Mouse (Mus musculus): ENCODE results near the gene Vwa3b. TPM values are rescaled to one million over a fixed set of nuclear protein-coding genes. Genes with fewer than 3 reads are reported as not detected.

Gene Vwa3b
- polyA plus RNA-seq (2016; fragmentation: Nextera tagmentation; extraction: Ambion mirVana): 0.21 and 0.35 TPM in 2 replicates

DNA sequence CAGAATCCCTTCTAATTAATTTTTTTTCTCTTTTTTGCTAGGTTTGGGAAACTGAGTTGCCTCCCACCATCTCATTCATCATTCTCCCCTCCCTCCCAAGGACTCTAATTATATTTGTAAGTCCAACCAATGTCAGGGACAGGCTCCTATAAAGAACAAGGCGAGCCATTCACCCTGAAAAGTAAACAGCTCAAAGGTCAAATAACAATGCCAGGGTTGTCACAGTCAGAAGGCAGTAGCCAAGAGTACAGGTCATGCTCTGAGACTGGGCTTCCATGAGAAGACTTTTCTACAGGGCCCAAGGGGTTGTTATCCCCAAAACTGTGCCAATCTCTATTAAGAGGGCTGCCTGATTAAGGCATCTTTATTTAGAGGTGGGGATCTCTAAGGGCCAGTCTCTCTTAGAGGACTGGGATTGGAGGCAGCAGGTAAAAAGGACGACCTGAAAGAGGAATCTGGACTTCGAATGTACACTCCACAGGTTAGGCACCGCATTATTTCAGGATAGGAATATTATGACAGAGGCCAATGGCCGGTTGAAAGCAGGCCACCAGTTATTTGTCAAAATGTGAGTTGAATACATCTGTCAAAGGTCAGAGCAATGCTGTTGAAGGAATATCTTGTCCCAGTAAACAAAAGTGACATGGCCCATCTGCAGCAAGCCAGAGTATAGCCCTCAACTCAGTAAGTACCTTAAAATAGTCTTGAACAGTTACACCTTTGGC lies at the start of gene Vwa3b:
Vwa3b (plus strand) TSS at position 635 of the 725 bp plus-strand sequence.
- no peak for DNase-seq (ENCODE audit: low spot score)
- Histone ChIP-seq H3K9me3 (replicated peaks) (no peaks in the 10 kb centered on the region), H3K27ac (replicated peaks) (no peak within 1 kb of the TSS), H3K4me1 (peaks cover 25% of the 10 kb centered on the region), H3K36me3 (no peaks in the 10 kb centered on the region), H3K27me3 (ENCODE audit: low read depth, poor library complexity, severe bottlenecking) (peaks cover 12% of the 10 kb centered on the region), H3K4me3 (no peak within 1 kb of the TSS)
- 79% methylated on average over 5 of the region's 5 CpGs for WGBS

GRCm38 (mm10) chr1:36976770-36977169 lies 49.6 kb upstream of the Vwa3b start:
- Histone ChIP-seq H3K9me3 (replicated peaks) (no peaks in the 10 kb centered on the region), H3K4me1 (no peaks in the 10 kb centered on the region), H3K27me3 (ENCODE audit: low read depth, poor library complexity, severe bottlenecking) (no peaks in the 10 kb centered on the region), H3K36me3 (no peaks in the 10 kb centered on the region), H3K4me3 (no peak overlapping the region), H3K27ac (replicated peaks) (no peak overlapping the region)
- no peak for DNase-seq (ENCODE audit: low spot score)
- 89% methylated on average over 4 of the region's 4 CpGs for WGBS

GRCm38 (mm10) chr1:36982191-36982961 lies 44.0 kb upstream of the Vwa3b start:
- Histone ChIP-seq H3K36me3 (no peaks in the 10 kb centered on the region), H3K27ac (replicated peaks) (no peak overlapping the region), H3K9me3 (replicated peaks) (no peaks in the 10 kb centered on the region), H3K27me3 (ENCODE audit: low read depth, poor library complexity, severe bottlenecking) (peaks cover 17% of the 10 kb centered on the region), H3K4me3 (no peak overlapping the region), H3K4me1 (peaks cover 30% of the 10 kb centered on the region)
- no peak for DNase-seq (ENCODE audit: low spot score)
- WGBS: 86% methylated on average over 9 of the region's 9 CpGs

DNA sequence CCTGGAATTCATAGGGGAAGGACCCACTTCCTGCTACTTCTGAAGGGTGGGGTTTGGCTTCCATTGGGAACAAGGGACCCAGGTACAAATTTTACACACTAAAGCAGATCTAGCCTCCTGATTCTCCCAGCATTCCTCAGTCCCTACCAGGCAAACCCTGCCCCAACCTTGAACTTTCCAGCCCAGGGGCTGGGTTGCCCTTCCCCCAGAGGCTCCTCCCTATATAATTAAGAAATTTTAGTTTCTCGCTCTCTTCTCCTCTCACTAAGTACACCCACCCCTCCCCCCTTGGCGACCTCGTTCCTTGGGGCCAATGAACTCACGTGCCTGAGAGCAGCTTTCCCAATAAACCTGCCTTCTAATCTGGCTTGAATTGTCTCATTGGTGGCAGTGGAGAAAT lies 42.6 kb upstream of the Vwa3b start:
- no peaks in the 10 kb centered on the region for H3K9me3 ChIP-seq (replicated peaks)
- WGBS: 46% methylated on average over 4 of the region's 4 CpGs
- H3K4me3 ChIP-seq: no peak overlapping the region
- H3K4me1 ChIP-seq: peaks cover 31% of the 10 kb centered on the region
- DNase-seq (ENCODE audit: low spot score): no peak
- H3K27me3 ChIP-seq (ENCODE audit: low read depth, poor library complexity, severe bottlenecking): peaks cover 17% of the 10 kb centered on the region
- no peaks in the 10 kb centered on the region for H3K36me3 ChIP-seq
- no peak overlapping the region for H3K27ac ChIP-seq (replicated peaks)

GRCm38 (mm10) chr1:36984406-36984805 lies 42.0 kb upstream of the Vwa3b start:
- H3K36me3 ChIP-seq: no peaks in the 10 kb centered on the region
- WGBS: 31% methylated on average over 6 of the region's 6 CpGs
- peaks cover 17% of the 10 kb centered on the region for H3K27me3 ChIP-seq (ENCODE audit: low read depth, poor library complexity, severe bottlenecking)
- no peak overlapping the region for H3K27ac ChIP-seq (replicated peaks)
- H3K4me1 ChIP-seq: peaks cover 31% of the 10 kb centered on the region
- no peaks in the 10 kb centered on the region for H3K9me3 ChIP-seq (replicated peaks)
- no peak for DNase-seq (ENCODE audit: low spot score)
- H3K4me3 ChIP-seq: no peak overlapping the region

DNA sequence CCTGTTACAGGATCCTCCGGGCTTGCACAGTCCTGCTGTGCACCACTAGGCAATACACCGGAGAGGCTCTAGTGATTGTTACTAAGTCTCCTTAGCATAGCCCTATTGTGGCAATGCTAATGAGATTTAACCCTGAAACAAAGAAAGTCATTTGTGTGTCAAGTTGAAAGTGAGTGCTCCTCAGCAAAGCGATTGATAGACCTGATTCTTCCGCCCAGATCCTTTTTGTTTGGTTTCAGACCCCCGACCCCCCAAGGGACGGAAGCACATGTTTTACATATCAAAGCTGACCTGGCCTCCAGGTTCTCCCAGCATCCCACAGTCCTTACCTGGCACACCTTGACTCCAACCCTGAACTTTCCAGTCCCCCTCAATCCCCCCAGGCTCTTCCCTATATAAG lies 40.5 kb upstream of the Vwa3b start:
- Histone ChIP-seq H3K27ac (replicated peaks) (no peak overlapping the region), H3K4me3 (no peak overlapping the region), H3K4me1 (peaks cover 31% of the 10 kb centered on the region), H3K36me3 (no peaks in the 10 kb centered on the region), H3K27me3 (ENCODE audit: low read depth, poor library complexity, severe bottlenecking) (peaks cover 17% of the 10 kb centered on the region), H3K9me3 (replicated peaks) (no peaks in the 10 kb centered on the region)
- DNase-seq (ENCODE audit: low spot score): no peak
- 20% methylated on average over 6 of the region's 6 CpGs for WGBS

DNA sequence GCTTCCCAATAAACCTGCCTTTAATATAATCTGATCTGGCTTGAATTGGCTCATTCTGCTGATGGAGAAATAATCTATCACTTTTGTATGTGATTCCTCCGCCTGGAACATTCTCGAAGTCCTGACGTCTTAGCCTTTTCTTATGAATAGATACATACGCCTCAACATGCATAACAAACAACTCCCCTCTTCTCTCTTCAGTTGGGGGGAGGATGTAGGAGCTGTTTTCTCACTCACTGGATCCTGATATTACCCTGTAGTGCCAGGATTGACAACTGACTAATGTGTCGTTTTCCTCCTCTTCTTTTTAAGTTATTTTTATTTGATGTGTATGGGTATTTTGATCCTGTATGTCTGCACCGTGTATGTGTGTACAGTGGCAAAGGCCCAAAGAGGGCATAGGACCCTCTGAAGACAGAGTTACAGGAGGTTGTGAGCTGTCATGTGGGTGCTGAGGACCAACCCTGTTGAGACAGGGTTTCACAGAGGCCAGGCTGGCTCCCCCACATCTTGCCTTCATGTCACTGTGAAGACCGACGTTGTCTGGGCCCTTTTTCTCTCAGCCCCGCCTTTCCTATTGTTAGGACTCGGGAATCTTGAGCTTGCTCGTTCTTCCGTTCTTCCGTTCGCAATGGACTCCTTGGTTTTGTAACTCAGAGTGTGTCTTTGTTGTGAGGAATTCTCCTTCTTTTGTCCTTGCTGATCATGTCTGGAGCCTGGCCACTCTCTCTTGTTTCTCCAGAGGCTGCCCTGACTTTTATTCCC lies 39.8 kb upstream of the Vwa3b start:
- DNase-seq (ENCODE audit: low spot score): peak; percentile 26
- WGBS: 37% methylated on average over 14 of the region's 14 CpGs
- H3K36me3 ChIP-seq: no peaks in the 10 kb centered on the region
- no peaks in the 10 kb centered on the region for H3K9me3 ChIP-seq (replicated peaks)
- H3K4me3 ChIP-seq: no peak overlapping the region
- H3K4me1 ChIP-seq: peaks cover 31% of the 10 kb centered on the region
- peak overlapping the region; percentile 70 for H3K27ac ChIP-seq (replicated peaks)
- peaks cover 17% of the 10 kb centered on the region for H3K27me3 ChIP-seq (ENCODE audit: low read depth, poor library complexity, severe bottlenecking)

DNA sequence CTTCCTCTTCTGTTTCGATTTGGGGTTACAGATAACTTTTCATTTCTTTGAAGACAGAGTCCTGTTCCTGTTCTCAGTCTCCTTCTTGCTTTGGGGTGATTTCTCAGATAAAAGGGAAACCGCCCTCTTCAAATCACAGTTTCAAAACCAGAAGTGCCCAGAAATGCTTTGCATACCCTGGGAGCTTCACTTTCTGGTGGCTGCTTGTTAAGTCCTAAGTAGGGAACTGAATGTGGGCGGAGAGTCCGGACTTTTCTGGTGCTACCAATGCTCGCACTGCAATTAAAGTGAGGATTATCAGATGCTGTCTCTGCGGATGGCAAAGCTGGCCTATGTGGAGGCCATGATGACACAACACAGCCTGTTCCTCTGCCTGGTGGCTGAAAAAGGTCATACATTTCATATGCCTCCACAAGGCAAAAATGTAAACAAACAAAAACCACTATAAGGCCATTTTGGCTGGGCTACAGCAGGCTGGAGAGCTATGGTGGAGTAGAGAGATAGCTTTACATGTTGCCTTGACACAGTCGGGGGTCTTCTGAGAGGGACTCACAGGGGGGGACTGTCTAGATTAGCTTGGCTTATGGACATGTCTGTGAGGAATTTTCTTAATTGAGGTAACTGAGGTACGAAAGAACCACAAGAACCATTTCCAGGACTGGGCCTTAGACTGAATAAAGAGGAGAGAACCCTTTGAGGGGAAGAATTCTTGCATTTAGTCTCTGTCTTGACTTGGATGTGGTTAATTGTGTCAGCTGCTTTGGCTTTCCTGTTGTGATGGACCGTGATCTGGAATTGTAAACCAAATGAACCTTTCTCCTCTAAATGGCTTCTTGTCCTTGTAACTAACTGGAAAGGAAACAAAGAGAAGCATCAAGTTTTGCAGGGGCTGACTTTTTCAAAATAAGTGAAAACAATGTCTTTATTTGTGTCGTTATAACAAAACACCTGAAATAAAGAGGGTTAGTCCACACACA lies 38.9 kb upstream of the Vwa3b start:
- 75% methylated on average over 10 of the region's 10 CpGs for WGBS
- peaks cover 31% of the 10 kb centered on the region for H3K4me1 ChIP-seq
- H3K9me3 ChIP-seq (replicated peaks): no peaks in the 10 kb centered on the region
- H3K4me3 ChIP-seq: no peak overlapping the region
- no peaks in the 10 kb centered on the region for H3K36me3 ChIP-seq
- H3K27me3 ChIP-seq (ENCODE audit: low read depth, poor library complexity, severe bottlenecking): peaks cover 17% of the 10 kb centered on the region
- DNase-seq (ENCODE audit: low spot score): no peak
- peak overlapping the region; percentile 70 for H3K27ac ChIP-seq (replicated peaks)

GRCm38 (mm10) chr1:36988161-36988560 lies 38.2 kb upstream of the Vwa3b start:
- peaks cover 17% of the 10 kb centered on the region for H3K27me3 ChIP-seq (ENCODE audit: low read depth, poor library complexity, severe bottlenecking)
- H3K4me3 ChIP-seq: no peak overlapping the region
- H3K4me1 ChIP-seq: peaks cover 31% of the 10 kb centered on the region
- H3K36me3 ChIP-seq: no peaks in the 10 kb centered on the region
- no peaks in the 10 kb centered on the region for H3K9me3 ChIP-seq (replicated peaks)
- no peak for DNase-seq (ENCODE audit: low spot score)
- no peak overlapping the region for H3K27ac ChIP-seq (replicated peaks)
- WGBS: 91% methylated on average over 6 of the region's 6 CpGs

DNA sequence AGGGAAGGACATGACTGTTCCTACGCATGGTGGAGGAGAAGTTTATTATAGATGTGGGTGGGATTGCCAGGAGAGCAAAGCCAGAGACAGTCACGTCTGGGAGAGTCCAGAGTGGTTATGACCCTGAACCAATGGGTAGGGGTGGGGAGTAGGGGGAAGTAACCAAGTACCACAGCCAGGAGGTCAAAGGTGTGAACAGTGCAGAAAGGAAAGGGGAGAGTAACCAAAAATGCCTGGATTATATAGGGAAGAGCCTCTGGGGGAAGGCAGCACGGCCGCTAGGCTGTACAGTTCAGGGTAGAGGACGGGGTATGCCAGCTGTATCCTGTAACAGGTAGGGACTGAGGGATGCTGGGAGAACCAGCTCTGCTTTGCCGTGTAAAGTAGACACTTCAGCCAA lies 37.8 kb upstream of the Vwa3b start:
- H3K36me3 ChIP-seq: no peaks in the 10 kb centered on the region
- H3K27ac ChIP-seq (replicated peaks): no peak overlapping the region
- no peak for DNase-seq (ENCODE audit: low spot score)
- no peaks in the 10 kb centered on the region for H3K9me3 ChIP-seq (replicated peaks)
- WGBS: 83% methylated on average over 6 of the region's 6 CpGs
- H3K4me3 ChIP-seq: no peak overlapping the region
- H3K27me3 ChIP-seq (ENCODE audit: low read depth, poor library complexity, severe bottlenecking): peaks cover 17% of the 10 kb centered on the region
- peaks cover 31% of the 10 kb centered on the region for H3K4me1 ChIP-seq

- Histone ChIP-seq H3K4me3 (no peak overlapping the region), H3K4me1 (no peaks in the 10 kb centered on the region), H3K9me3 (replicated peaks) (no peaks in the 10 kb centered on the region), H3K27me3 (ENCODE audit: low read depth, poor library complexity, severe bottlenecking) (no peaks in the 10 kb centered on the region), H3K36me3 (no peaks in the 10 kb centered on the region), H3K27ac (replicated peaks) (no peak overlapping the region)
- 92% methylated on average over 5 of the region's 5 CpGs for WGBS
- no peak for DNase-seq (ENCODE audit: low spot score)
Observed at GRCm38 (mm10) chr1:36994296-36994695, 32.1 kb upstream of the Vwa3b start.

- Histone ChIP-seq H3K36me3 (no peaks in the 10 kb centered on the region), H3K27ac (replicated peaks) (no peak overlapping the region), H3K4me3 (no peak overlapping the region), H3K4me1 (no peaks in the 10 kb centered on the region), H3K27me3 (ENCODE audit: low read depth, poor library complexity, severe bottlenecking) (no peaks in the 10 kb centered on the region), H3K9me3 (replicated peaks) (no peaks in the 10 kb centered on the region)
- DNase-seq (ENCODE audit: low spot score): no peak
- 84% methylated on average over 6 of the region's 6 CpGs for WGBS
Observed at GRCm38 (mm10) chr1:36995760-36996159, 30.6 kb upstream of the Vwa3b start.
